Mouse (Mus musculus): ENCODE data around the gene Rft1. TPM values are rescaled to one million over a fixed set of nuclear protein-coding genes. Genes with fewer than 3 reads are reported as not detected.

Gene Rft1
- total and polyA plus RNA-seq, 2 experiments from 2014 or later = 9.6 to 12.3 TPM

GRCm38 (mm10) chr14:30703079-30703478 is 48.9 kb downstream of the Rft1 start:
- Histone ChIP-seq H3K4me2 (ENCODE audit: low read depth, low read length, poor library complexity, severe bottlenecking) (no peak overlapping the region), H3K4me3 (ENCODE audit: low read depth, low read length) (no peak overlapping the region), H3K27me3 (ENCODE audit: insufficient read depth, low read length) (no peaks in the 10 kb centered on the region), H3K9ac (replicated peaks; ENCODE audit: low read length, poor library complexity, severe bottlenecking) (no peak overlapping the region), H3K36me3 (ENCODE audit: insufficient read depth, low read length) (no peaks in the 10 kb centered on the region), H3K9me3 (ENCODE audit: low read length) (no peaks in the 10 kb centered on the region), H3K27ac (ENCODE audit: low read depth, low read length) (no peak overlapping the region), H3K4me1 (ENCODE audit: insufficient read depth, low read length) (peaks cover 5% of the 10 kb centered on the region; the same call in 1 of the 2 replicates)
- ATAC-seq (ENCODE audit: low FRiP score) = no peak
- no peak for TF ChIP-seq CTCF (IDR thresholded peaks at IDR 0.05)
- 85% methylated on average over 5 of the region's 5 CpGs for WGBS
- no peak for DNase-seq (ENCODE audit: low spot score)

GRCm38 (mm10) chr14:30704098-30704855 is 50.1 kb downstream of the Rft1 start:
- no peaks in the 10 kb centered on the region for H3K36me3 ChIP-seq (ENCODE audit: insufficient read depth, low read length)
- 86% methylated on average over 8 of the region's 8 CpGs for whole genome bisulfite sequencing
- no peaks in the 10 kb centered on the region for H3K9me3 ChIP-seq (ENCODE audit: low read length)
- DNase-seq (ENCODE audit: low spot score) = no peak
- H3K27ac ChIP-seq (ENCODE audit: low read depth, low read length) = no peak overlapping the region
- no peak for TF ChIP-seq CTCF (IDR thresholded peaks at IDR 0.05)
- no peak overlapping the region for H3K9ac ChIP-seq (replicated peaks; ENCODE audit: low read length, poor library complexity, severe bottlenecking)
- ATAC-seq (ENCODE audit: low FRiP score) = no peak
- no peak overlapping the region for H3K4me2 ChIP-seq (ENCODE audit: low read depth, low read length, poor library complexity, severe bottlenecking)
- H3K4me1 ChIP-seq (ENCODE audit: insufficient read depth, low read length) = no peaks in the 10 kb centered on the region
- H3K4me3 ChIP-seq (ENCODE audit: low read depth, low read length) = no peak overlapping the region
- no peaks in the 10 kb centered on the region for H3K27me3 ChIP-seq (ENCODE audit: insufficient read depth, low read length)

- ATAC-seq (ENCODE audit: low FRiP score) (no peak), DNase-seq (ENCODE audit: low spot score) (no peak)
- H3K9ac ChIP-seq (replicated peaks; ENCODE audit: low read length, poor library complexity, severe bottlenecking) = no peak overlapping the region
- no peak overlapping the region for H3K27ac ChIP-seq (ENCODE audit: low read depth, low read length)
- H3K9me3 ChIP-seq (ENCODE audit: low read length) = no peaks in the 10 kb centered on the region
- no peaks in the 10 kb centered on the region for H3K36me3 ChIP-seq (ENCODE audit: insufficient read depth, low read length)
- no peaks in the 10 kb centered on the region for H3K4me1 ChIP-seq (ENCODE audit: insufficient read depth, low read length)
- H3K27me3 ChIP-seq (ENCODE audit: insufficient read depth, low read length) = no peaks in the 10 kb centered on the region
- no peak for TF ChIP-seq CTCF (IDR thresholded peaks at IDR 0.05)
- no peak overlapping the region for H3K4me3 ChIP-seq (ENCODE audit: low read depth, low read length)
- 98% methylated on average over 2 of the region's 2 CpGs for WGBS
- H3K4me2 ChIP-seq (ENCODE audit: low read depth, low read length, poor library complexity, severe bottlenecking) = no peak overlapping the region
Measured at GRCm38 (mm10) chr14:30711892-30712291, 57.7 kb downstream of the Rft1 start.

GRCm38 (mm10) chr14:30713769-30714168 is 59.6 kb downstream of the Rft1 start:
- WGBS = 85% methylated on average over 1 of the region's 1 CpGs
- TF ChIP-seq CTCF (IDR thresholded peaks at IDR 0.05) = no peak
- ATAC-seq (ENCODE audit: low FRiP score) = no peak

DNA sequence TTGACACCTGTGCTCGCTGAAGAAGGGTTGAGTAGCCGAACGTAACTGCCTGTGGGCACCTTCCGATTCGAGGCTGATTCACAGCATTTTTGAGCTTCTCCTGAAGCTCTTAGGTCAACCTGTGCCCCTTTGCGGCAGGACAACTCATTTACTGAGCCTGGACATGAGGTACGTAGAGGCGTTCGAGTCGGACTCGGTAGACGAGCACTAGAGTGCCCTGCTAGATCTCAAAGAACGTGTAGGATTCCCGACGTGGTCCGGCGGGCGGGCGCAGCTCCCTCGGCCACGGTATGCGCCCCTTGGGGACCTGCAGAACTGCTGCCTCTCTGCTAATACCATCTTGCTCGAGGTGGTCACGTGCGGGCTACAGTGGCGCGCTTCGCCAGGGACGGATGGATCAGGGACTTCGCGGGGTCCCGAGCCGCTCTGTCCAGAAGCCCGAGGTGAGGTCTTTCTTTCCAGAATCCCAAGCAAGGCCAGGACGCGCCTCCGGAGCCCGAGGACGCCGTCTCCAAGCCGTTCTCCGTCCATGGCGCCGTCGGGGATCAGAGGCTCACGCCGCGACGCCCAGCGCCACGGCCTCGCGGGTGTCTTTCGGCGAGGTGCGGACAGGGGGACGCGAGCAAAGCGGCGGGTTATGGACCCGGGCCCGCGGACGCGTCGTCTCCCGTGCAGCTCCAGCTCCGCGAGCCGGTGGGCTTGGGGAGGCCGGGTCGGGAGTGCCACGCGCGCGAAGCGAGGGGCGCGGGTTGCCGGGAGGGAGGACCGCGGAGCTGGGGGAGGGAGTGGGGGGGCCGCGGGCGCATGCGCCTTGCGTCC is 60.8 kb downstream of the Rft1 start, which contains the start of gene Sfmbt1:
Sfmbt1 (plus strand) TSS at position 51 of the 819 bp plus-strand sequence.
- H3K27ac ChIP-seq (ENCODE audit: low read depth, low read length) = peak within 1 kb of the TSS; percentile 87
- no peak for TF ChIP-seq CTCF (IDR thresholded peaks at IDR 0.05)
- H3K27me3 ChIP-seq (ENCODE audit: insufficient read depth, low read length) = no peaks in the 10 kb centered on the region
- peak within 1 kb of the TSS; percentile 71 for H3K4me2 ChIP-seq (ENCODE audit: low read depth, low read length, poor library complexity, severe bottlenecking)
- ATAC-seq (ENCODE audit: low FRiP score) (peak; percentile 77), DNase-seq (ENCODE audit: low spot score) (peak; percentile 42)
- H3K9ac ChIP-seq (replicated peaks; ENCODE audit: low read length, poor library complexity, severe bottlenecking) = peak within 1 kb of the TSS; percentile 84
- peak within 1 kb of the TSS; percentile 94 for H3K4me3 ChIP-seq (ENCODE audit: low read depth, low read length)
- H3K4me1 ChIP-seq (ENCODE audit: insufficient read depth, low read length) = no peaks in the 10 kb centered on the region
- H3K36me3 ChIP-seq (ENCODE audit: insufficient read depth, low read length) = no peaks in the 10 kb centered on the region
- WGBS = 2% methylated on average over 69 of the region's 87 CpGs
- H3K9me3 ChIP-seq (ENCODE audit: low read length) = no peaks in the 10 kb centered on the region

More at GRCm38 (mm10) chr14:30713769-30714168, 59.6 kb downstream of the Rft1 start:
- no peaks in the 10 kb centered on the region for H3K36me3 ChIP-seq (ENCODE audit: insufficient read depth, low read length)
- no peaks in the 10 kb centered on the region for H3K9me3 ChIP-seq (ENCODE audit: low read length)
- no peaks in the 10 kb centered on the region for H3K27me3 ChIP-seq (ENCODE audit: insufficient read depth, low read length)
- DNase-seq (ENCODE audit: low spot score) = no peak
- H3K27ac ChIP-seq (ENCODE audit: low read depth, low read length) = no peak overlapping the region
- no peak overlapping the region for H3K4me3 ChIP-seq (ENCODE audit: low read depth, low read length)
- no peaks in the 10 kb centered on the region for H3K4me1 ChIP-seq (ENCODE audit: insufficient read depth, low read length)
- H3K4me2 ChIP-seq (ENCODE audit: low read depth, low read length, poor library complexity, severe bottlenecking) = no peak overlapping the region
- H3K9ac ChIP-seq (replicated peaks; ENCODE audit: low read length, poor library complexity, severe bottlenecking) = no peak overlapping the region
